Mouse (Mus musculus): Measurements from ENCODE around the gene Ceacam16. TPM values are rescaled to one million over a fixed set of nuclear protein-coding genes. Genes with fewer than 3 reads are reported as not detected.

The Ceacam16 gene
- not detected for total RNA-seq (2022)

DNA sequence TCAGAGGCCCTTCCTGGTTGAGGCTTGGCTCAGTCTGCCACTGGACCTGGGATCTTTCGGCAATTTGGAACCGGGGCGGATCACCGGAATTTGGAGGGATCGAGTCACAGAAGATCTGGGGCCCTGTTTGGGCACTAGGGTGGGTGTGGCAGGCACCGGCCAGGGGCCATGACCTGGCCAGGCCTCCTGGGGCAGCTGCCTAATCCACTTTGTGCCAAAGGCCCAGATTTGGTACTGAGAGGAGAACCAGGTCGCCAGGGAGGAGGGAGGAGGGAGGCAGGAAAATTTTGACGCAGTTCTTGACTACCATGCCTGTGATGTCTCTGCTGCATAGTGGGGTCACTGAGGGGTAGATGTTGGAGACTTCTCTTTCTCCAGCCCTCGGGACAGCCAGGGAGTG lies at the start of gene Ceacam16:
Ceacam16 (minus strand) TSS at position 101 of the 400 bp plus-strand sequence.
- DNase-seq (ENCODE audit: low spot score in 2 of 2): no peak

DNA sequence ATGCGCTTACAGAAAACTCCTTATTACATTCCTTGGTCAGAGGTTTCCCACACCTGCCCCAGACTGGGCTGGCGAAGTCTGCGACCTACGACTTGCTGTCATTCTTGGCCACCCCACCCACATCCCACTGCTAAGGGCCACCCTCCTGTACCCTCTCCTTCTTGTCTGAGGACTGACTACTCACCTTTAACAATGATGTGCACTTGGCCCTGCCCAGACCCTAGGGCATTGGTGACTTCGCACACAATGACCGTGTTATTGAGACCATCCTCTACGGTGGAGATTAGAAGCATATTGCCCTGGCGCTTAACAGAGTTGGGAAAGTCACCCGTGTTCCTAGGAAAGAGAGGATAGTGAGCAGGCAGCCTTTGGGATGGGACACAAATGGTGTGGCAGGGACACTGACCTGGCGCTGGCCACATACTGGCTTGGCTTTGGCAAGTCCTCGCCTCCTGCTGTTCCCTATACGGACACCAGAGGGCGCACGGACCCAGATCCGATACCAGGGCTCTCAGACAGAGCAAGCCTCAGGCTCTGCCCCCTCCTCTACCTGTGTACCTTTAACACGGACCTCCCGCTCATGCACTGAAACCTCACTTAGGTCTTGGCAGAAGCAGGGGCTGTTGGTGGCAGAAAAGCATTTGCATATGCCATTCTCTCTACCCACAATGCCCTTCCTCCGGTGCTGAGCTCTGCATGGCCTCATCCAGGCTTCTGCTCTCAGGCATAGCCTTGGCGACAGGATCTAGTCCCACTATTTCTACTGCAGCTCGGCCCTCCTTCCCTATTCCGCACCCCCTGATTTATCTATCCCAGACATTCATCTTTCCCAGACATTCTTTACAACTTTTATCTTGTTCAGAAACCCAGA lies 49.6 kb upstream of the Ceacam16 start:
- DNase-seq (ENCODE audit: low spot score in 2 of 2): peak; percentile 64 to 73

DNA sequence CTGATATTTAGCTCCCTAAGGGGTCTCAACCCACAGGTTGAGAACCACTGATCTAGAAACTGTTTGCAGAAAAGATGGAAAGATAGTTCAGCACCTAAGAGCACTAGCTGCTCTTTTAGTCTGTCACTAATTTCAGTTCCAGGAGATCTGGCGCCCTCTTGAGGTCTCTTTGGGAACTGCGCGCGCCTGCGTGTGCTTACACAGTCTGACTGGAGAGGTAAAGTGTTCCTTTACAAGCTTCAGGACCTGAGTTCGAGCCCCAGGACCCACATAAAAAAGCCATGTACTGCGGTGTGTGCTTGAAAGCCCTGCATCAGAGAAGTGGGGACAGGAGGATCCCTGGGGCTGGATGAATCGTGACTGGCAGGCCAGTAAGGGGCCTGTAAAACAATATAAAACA lies 28.8 kb upstream of the Ceacam16 start:
- DNase-seq (ENCODE audit: low spot score in 2 of 2): no peak

DNA sequence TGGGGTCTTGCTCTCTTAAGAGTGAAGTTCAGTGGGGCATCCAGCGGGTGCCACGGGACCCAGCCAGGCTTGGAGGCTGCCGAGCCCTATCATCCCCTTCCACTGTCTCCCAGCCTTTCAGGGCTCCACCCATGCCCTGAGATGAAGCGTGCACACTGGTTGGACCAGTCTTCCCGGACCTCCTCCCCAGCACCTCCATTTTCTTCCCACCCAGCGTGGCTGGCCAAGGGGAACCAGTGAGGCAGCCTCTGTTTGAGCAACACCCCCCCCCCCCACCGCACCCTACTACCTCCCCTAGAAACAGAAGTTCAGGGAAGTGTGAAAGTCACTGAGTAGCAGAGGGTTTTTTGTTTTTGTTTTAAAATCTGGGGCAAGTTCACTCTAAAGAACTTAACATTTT lies 26.8 kb upstream of the Ceacam16 start, which contains the start of gene Ceacam19:
Ceacam19 (minus strand) TSS at position 117 of the 400 bp plus-strand sequence.
- no peak for DNase-seq (ENCODE audit: low spot score in 2 of 2)

DNA sequence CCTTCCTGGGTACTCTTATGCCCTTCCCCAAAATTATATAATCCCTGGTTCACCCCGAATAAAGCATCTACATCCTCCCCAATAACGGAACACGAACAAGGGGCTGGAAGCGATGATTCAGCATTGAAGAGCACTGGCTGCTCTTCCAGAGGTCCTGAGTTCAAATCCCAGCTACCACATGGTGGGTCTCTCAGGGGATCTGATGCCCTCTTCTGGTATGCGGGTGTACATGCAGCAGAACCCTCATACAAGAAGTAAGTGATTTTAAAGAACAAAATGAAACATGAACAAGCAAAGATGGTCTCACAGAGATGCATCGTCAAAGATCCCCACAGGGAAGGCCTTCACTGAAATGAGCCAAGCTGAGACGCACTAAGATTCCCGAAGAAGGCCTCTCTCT lies 19.7 kb upstream of the Ceacam16 start:
- DNase-seq (ENCODE audit: low spot score in 2 of 2): no peak

DNA sequence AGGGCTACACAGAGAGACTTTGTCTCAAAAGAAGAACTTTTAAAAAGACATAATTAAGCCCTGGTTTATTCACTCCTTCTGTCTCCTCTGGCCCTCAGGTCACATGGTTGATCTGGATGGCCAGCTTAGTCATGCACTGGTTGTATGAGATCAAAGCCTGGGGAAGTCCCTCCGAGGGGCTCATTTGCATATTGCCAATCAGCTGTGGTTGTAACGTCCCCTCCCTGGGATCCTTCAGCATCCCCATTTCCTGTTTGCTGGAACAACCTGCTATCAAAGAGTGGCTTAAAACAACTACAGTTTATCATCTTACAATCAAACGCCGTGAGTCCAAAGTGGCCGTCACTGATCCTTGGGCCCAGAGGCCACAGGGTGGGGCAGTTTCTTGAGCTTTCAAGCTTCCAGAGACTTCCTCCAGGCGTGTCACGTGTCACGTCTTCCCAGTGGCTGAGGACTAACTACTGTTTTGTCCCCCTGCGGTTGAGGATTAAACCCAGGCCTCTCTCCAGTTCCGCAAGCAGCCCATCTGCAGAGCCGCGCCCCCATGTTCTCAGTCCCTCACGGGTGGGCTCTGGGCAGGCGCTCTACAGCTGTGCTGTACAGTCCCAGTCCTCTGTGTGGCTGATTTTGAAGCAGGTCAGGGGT lies 15.8 kb upstream of the Ceacam16 start:
- DNase-seq (ENCODE audit: low spot score in 2 of 2): no peak

DNA sequence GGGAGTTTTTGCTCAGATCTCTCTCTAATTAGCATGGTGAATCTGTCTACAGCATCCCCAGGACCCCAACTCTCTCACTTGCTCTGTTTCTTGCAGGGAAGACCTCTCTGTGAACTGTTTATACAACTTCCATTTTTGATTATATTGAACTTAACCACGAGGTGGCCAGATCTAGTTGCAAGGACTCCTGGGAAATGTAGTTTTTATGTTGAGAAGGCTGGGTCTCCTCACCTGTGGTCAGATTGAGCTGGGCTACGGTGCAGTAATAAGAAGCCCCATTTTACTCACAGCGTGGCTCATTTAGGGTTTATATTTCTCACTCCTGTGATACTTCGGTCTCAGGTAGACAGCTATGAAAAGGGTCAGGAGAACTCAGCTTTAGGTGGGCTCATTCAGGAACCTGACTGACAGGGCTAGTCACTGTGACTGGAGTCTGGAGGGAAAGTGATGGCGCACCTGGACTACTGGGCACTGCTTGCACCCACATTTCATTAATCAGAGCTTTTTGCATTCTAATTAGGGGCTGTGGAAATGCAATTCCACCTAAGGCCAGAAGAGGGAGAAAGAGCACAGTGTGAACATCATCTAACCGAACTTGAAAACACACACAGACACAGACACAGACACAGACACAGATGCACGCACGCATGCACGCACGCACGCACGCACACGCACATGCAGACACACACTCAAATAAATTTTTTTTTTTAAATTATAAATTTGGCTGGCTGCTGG lies 15.0 kb upstream of the Ceacam16 start:
- no peak for DNase-seq (ENCODE audit: low spot score in 2 of 2)

DNA sequence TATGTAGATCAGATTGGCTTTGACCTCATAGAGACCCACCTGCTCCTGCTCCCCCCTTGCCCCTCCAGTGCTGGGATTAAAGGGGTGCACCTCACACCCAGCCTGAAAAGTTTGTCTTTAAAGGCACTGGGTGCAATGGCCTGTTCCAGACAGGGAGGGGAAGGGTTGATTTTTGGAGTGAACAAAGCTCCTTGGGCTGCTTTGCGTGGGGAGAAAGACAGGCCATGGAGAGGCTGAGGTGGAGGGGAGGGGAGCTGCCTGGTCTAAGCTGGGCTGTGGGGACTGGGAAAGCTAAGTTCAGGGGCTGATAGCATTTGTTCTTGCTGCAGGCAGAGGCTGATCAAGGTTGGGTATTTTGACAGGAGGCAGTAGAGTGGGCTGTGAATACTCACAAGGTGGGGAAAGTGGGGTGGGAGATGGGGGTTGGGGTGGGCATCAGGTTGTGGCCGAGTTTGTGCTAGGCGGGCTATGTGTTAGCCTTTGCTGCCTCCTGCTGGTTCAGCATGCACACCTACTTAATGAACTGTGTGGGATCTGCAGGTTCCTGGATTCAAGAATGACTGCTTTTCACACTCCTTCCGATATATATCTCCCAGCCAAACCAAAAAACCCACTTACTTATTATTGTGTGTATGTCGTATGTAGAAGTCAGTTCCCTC lies 11.0 kb upstream of the Ceacam16 start:
- DNase-seq (ENCODE audit: low spot score in 2 of 2): no peak

DNA sequence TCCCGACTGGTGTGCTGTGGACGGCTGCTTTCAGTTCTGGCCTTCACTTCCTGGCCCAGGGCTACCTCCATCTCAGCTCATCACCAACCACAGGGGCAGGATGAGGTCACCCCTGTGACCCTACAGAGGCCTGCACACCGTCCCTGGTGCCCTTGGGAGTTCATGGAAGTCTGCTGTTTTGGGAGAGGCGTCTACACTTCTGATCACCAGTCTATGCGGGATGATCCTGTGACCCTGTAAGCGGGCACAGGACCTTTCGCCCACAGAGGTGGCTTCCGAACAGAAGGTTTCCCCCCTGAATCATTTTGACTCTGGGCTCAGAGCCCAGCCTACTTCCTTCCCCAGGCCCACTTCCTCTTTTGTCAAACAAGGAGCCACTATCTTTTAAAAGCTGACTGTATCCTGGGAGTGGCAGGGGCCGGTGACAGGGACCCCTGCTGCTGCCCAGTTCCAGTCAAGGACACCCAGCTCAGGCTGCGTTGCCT lies 10.1 kb upstream of the Ceacam16 start:
- no peak for DNase-seq (ENCODE audit: low spot score in 2 of 2)

DNA sequence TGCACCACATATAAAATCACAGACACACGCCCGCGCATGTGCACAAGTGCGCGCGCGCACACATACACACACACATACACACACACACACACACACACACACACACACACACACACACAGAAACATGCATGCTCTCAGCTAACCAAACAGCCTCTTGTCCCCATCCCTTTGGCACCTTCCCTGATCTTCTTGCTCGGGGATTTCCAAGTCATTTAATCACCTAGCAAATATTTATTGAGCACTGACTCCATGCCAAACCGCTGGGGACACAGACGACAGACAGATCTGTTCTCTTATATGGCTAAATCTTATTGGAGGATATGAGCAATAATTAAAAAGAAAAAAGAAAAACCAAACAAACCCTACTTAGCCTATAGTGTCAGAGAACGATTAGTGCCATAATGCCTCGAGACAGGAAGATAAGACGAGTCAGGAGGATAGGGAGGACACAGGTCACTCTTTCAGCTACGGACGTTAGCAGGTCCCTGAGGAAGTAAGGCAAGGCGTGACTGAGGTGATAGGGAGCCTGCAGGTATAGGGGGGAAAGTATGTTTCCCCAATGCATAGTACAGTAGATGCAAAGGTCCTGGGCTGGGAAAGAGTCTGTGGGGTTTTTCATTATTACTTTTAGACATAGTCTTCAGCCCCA lies 6.8 kb upstream of the Ceacam16 start:
- no peak for DNase-seq (ENCODE audit: low spot score in 2 of 2)

DNA sequence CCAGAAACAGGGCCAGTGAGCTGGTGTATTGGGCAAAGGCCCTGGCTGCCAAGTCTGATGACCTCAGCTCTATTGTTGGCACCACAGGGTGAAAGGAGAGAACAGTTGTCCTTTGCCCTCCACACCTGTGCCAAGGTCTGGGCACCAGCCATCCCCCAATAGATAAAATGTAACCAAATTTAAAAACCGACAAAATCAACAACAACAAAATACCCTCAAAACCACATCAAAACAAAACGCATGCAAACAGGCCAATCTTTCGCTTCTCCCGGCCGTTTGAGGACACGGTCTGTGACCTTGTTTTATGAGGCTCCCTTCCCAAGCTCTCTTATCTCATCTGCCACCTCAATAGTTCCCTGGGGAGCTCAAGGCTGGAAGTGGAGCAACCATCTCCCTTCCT lies 5.4 kb upstream of the Ceacam16 start:
- DNase-seq (ENCODE audit: low spot score in 2 of 2): no peak

DNA sequence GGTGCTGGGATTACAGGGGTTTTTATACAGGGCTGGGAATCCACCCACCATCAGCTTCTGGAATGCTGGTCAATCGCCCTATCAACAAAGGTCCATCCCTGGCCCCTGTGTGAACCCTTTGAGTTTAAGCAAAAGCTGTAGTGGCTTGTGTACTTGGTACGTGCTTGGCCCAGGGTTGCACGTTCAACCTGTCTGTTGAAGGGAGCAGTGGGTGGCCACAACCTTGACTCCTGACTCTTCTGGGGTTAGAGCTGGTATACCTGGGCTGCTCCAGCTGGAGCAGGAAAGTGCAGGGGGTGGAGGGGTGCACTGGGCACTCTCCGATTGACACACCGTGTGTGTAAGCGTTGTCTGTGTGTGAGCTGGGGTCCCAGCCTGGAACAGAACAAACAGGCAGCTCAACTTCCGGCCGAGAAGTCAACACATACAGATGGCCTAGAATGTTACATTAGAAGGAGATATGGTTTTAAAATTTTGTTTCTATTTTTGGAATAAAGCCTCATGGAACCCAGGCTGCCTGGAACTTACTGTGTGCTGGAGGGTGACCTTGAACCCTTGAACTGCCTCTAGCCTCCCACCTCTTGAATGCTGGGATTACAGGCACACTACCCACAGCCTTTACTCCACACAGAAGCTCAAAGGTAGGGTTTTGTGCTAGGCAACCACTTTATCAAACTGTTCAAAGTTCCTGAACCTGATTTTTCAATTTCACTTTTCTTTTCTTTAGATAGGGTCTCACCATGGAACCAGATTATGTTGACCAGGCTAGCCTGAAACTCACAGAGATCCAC lies 4.3 kb upstream of the Ceacam16 start:
- DNase-seq (ENCODE audit: low spot score in 2 of 2): no peak

DNA sequence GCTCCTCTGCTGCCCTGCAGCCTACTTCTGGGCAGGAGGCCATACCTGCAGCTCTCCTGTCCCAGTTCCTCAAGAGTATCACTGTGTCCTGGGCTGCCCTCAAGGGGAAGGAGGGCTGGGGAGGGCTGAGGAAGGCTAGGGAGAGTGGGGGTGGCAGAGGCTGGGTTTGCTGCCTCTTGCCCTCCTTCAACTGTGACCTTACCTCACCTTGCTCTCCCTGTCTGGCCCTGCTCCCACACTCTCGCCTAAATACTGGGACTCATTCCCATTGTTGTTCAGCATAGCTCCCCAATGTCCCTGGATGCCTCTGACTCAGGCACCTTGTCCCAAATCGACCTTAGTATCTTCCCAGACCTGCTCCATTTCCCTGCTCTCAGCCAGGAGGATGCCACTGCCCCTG lies 3.1 kb upstream of the Ceacam16 start:
- no peak for DNase-seq (ENCODE audit: low spot score in 2 of 2)

DNA sequence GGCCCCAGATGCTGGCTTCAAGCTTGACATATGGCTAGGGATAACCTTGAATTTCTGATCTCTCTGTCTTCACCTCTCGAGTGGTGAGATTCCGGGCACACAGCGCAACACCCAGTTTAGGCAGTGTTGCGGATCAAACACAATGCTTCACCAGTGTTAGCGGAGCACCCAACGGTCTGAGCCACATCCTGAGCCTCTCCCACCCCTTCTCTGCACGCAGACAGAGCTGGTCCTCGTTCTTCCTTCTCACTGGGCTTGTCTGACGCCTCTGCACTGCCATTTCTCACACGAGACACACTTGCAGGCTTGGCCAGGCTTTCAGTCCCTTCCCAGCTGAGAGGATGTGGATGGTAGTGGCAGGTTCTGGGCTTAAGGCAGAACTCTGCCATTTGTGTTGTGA lies 1.4 kb downstream of the Ceacam16 start:
- no peak for DNase-seq (ENCODE audit: low spot score in 2 of 2)

DNA sequence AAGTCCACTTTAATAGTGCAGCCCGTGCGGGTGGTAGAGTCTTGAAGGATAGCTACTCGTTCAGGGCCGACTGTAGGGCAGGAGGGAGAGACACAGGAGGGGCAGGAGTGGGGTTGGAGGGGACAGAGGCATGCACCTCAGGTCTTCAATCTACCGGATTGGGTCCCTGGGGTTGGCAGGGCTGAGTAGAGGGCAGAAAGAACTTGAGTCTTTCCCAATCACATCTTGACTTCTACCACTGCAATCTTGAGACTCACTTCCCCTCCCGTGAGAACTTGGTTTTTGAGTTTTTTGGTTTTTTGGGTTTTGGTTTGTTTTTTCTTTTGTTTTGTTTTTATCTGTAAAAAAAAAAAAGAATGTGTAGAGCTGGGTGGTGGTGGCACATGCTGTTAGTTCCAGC lies 4.8 kb downstream of the Ceacam16 start:
- DNase-seq (ENCODE audit: low spot score in 2 of 2): no peak

DNA sequence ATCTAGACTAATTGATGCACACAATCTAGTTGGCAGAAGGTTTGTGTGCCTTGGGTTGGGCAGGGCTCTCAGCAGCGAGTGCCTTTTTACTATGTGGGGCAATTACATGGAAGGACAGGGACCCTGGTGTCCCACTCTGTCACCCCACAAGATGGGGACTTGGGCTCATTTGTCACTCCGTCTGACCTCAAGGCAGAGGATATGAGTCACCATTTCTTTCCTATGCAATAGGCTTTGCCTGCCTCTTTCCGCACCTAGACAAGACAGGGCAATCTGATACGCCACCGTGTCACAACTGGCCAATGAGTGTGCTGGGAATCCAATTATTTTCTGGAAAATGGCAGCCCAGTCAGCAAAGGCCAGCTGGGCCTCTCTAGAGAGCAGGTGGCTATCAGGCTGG lies 5.4 kb downstream of the Ceacam16 start:
- DNase-seq (ENCODE audit: low spot score in 2 of 2): no peak

DNA sequence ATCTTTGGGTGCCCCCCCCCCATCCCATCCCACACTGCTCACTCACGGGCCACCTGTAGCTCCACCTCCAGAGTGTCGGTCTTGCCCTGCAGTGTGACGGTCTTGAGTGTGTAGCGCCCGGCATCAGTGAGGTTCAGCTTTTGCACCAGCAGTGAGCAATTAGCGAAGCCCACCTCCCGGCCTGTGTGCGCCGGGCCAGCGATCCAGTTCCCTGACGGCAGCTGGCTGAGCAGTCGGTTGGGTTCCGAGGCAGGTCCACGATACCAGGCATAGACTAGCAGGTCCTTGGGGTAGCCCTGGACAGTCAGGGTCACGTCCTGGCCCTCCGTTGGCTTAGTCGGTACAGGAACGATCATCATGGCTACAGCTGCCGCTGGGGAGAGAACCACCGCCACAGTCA lies 7.6 kb downstream of the Ceacam16 start:
- no peak for DNase-seq (ENCODE audit: low spot score in 2 of 2)

DNA sequence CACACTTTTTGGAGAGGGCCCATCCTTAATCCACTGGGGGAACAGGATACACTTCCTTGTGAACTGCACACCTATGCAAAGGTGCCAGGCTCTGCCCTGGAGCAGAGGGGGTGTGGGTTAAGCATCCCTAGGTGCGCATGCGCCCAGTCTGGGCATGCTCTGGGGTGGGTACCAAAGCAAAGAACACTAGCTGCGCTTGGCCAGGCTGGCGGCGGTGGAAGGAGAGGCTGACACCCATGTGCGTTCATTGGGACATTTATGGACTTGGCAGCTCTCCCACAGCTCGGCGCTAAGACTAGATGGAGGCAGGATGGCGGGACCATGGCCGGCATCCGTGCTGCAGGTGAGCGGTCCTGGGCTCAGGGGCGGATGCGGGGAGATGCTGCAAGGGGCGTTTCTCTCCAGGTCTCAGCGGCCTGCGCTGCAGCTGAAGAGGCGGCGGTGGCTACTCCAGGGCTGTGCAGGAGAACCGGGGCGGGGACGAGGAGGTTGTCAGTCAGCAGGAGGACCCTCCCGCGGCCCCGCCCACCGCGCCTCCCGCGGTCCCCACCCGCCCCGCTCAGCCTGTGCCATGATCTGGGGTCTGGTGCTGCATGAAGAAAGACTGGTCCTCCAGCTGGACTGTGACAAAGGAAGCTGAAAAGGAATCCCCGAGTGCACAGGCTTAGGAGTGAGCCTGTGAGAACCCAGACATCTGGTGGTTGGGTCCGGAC lies 9.1 kb downstream of the Ceacam16 start, which contains the start of gene Gm19345:
Gm19345 (plus strand) TSS at position 146 of the 713 bp plus-strand sequence.
- DNase-seq (ENCODE audit: low spot score in 2 of 2): no peak

DNA sequence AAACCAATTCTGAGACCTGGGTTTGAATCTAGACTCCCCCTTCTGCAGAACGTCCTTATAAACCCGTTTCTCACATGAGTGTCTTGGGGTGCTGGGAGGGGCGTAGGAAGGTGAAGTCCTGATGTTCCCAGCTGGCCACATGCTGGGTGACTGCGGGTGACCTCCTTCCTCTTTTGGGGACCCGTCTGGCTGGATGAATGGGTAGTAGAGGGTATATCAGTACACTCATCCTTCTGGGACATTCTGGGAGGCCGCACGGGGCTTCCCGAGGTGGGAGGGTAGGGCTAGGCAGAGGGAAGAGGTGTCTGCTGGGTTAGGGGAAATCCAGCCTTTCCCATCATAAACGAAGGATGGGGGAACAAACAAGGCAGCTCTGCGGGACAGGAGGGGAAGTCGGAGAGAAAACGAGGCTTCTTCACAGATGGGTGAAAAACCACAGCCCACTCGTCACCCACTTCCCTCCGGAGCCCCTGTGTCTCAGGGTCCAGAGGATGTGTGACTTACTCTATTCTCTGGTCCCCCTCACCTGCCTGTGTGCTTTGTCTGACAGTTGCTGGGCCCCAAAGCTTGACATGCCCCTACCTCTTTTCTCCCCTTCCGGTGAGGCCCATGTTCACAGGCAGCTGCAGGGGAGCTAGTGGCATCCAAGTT lies 16.5 kb downstream of the Ceacam16 start:
- DNase-seq (ENCODE audit: low spot score in 2 of 2): no peak
